Mouse (Mus musculus) hindbrain, postnatal 0 days (tissue): ENCODE data around the gene Mroh2b. TPM values are rescaled to one million over a fixed set of nuclear protein-coding genes. Genes with fewer than 3 reads are reported as not detected.

Experiments
- ATAC-seq: fragments of 200-750 bp; cut with Nextera tagmentation; 2 replicates; pipeline ENCODE4 v1.8.0; 2017; ENCODE audit warnings: mild to moderate bottlenecking, moderate TSS enrichment, moderate library complexity
- DNase-seq: peaks from one replicate; pipeline ENCODE4 v3.0.0-alpha.2; 2015; ENCODE audit warnings: low spot score
- H3K27ac ChIP-seq: fragments of 300-500 bp; sonication (generic); 2 replicates; pipeline ENCODE4 v1.5.1; 2014; ENCODE audit warnings: mild to moderate bottlenecking
- H3K27me3 ChIP-seq: fragments of 300-500 bp; sonication (generic); 2 replicates; pipeline ENCODE4 v1.6.1; 2014; ENCODE audit warnings: low read length, mixed read lengths; ENCODE audit not compliant: insufficient read depth
- H3K36me3 ChIP-seq: fragments of 300-500 bp; sonication (generic); 2 replicates; pipeline ENCODE4 v1.6.1; 2014; ENCODE audit warnings: low read length, mixed read lengths; ENCODE audit not compliant: insufficient read depth
- H3K4me1 ChIP-seq: fragments of 300-500 bp; sonication (generic); 2 replicates; pipeline ENCODE4 v1.6.1; 2014; ENCODE audit warnings: antibody characterized with exemption, low read length, mixed read lengths; ENCODE audit not compliant: insufficient read depth
- H3K4me2 ChIP-seq: fragments of 300-500 bp; sonication (generic); 2 replicates; pipeline ENCODE4 v1.6.1; 2014; ENCODE audit warnings: low read depth, mild to moderate bottlenecking, low read length, moderate library complexity, mixed read lengths
- H3K4me3 ChIP-seq: fragments of 300-500 bp; sonication (generic); 2 replicates; pipeline ENCODE4 v1.5.1; 2014; ENCODE audit warnings: low read length
- H3K9ac ChIP-seq: fragments of 300-500 bp; sonication (generic); replicated peaks from 2 replicates; pipeline ENCODE4 v1.6.1; 2014; ENCODE audit warnings: mild to moderate bottlenecking, low read length, moderate library complexity, mixed read lengths
- H3K9me3 ChIP-seq: fragments of 300-500 bp; sonication (generic); 2 replicates; pipeline ENCODE4 v1.6.1; 2016; ENCODE audit warnings: low read length, mixed read lengths
- CTCF ChIP-seq: IDR thresholded peaks from 2 replicates; pipeline ENCODE4 v1.5.1; 2016; ENCODE audit warnings: antibody characterized with exemption, control low read depth, low read depth
- WGBS: fragments of 180-500 bp; shearing (Covaris S2); extraction: QIAGEN DNeasy Blood & Tissue Kit; methylation state at CpG from one replicate; pipeline ENCODE4 v1.1.7; 2014; 5-methylcytosine and 5-hydroxymethylcytosine counted together
- polyA plus RNA-seq: library from polyadenylated mRNA; unstranded; fragments of >200 nt; fragmentation: Nextera tagmentation; extraction: Ambion mirVana; gene quantifications from 2 replicates; pipeline ENCODE4 v1.2.1, GENCODE M21; 2015
- total RNA-seq: library from RNA; depleted of rRNA; stranded (reverse); fragments of >200 nt; gene quantifications from 2 replicates; pipeline ENCODE4 v1.2.3, GENCODE M21; 2014; rRNA removed

The Mroh2b gene
- total and polyA plus RNA-seq, 2 experiments from 2014 or later, result not detected

DNA sequence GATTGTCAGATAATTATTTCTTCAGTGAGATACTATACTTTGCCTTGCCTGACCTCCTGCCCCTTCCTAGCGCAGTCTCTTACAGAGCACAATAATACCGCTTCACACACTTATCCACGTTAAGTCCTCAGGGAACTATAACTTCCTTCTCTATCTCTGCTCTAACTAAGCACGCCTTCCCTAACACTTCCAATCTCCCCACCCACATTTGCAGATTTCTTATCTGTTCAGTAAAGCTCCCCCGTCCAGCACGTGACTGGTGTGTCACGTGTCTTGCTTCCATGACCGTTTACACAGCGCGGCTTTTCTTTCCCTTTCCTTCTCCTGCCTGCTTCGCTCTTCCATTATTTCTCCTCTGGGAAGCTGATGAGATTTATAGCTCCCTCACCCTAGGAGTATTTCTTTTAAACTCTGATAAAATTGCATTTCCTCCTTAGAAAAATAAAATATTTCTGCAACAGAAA lies 111.1 kb downstream of the Mroh2b start:
- no peak overlapping the region for H3K4me3 ChIP-seq
- no peaks in the 10 kb centered on the region for H3K4me1 ChIP-seq
- TF ChIP-seq CTCF, result no peak
- no peak overlapping the region for H3K27ac ChIP-seq
- no peak for ATAC-seq
- H3K9me3 ChIP-seq, result no peaks in the 10 kb centered on the region
- DNase-seq, result no peak
- H3K36me3 ChIP-seq, result no peaks in the 10 kb centered on the region
- 81% methylated on average over 11 of the region's 11 CpGs for WGBS
- H3K9ac ChIP-seq, result no peak overlapping the region
- no peak overlapping the region for H3K4me2 ChIP-seq
- no peaks in the 10 kb centered on the region for H3K27me3 ChIP-seq

Other genes with a start within 250 kb of the Mroh2b start
- gene C6, start 171.6 kb upstream of the Mroh2b start, total RNA-seq, result not detected in 2 replicates
- gene C6, start 171.6 kb upstream of the Mroh2b start, polyA plus RNA-seq, result 0.11 and 0.16 TPM in 2 replicates
- gene C7, start 165.0 kb downstream of the Mroh2b start, total RNA-seq, result 0.10 TPM in 1 of 2 replicates, not detected in the other
- gene C7, start 165.0 kb downstream of the Mroh2b start, polyA plus RNA-seq, result 0.05 TPM in 1 of 2 replicates, not detected in the other
- gene Card6, start 209.8 kb downstream of the Mroh2b start, total RNA-seq, result 0.16 and 0.29 TPM in 2 replicates
- gene Card6, start 209.8 kb downstream of the Mroh2b start, polyA plus RNA-seq, result 0.23 and 0.54 TPM in 2 replicates
- gene Rpl37, start 217.9 kb downstream of the Mroh2b start, total RNA-seq, result 147 and 148 TPM in 2 replicates
- 414 and 415 TPM in 2 replicates for gene Rpl37, start 217.9 kb downstream of the Mroh2b start, polyA plus RNA-seq
- gene Prkaa1, start 245.1 kb downstream of the Mroh2b start, total RNA-seq, result 12.0 and 14.3 TPM in 2 replicates
- 9.4 and 9.8 TPM in 2 replicates for gene Prkaa1, start 245.1 kb downstream of the Mroh2b start, polyA plus RNA-seq